Mouse (Mus musculus): Measurements from ENCODE around the gene Spef1.

- TF ChIP-seq EP300 (optimal IDR thresholded peaks at IDR 0.05) (no peak), CTCF (IDR thresholded peaks at IDR 0.05; ENCODE audit: low read depth) (no peak)
Measured at GRCm38 (mm10) chr2:131168914-131169313, 18.2 kb downstream of the Spef1 start.

All from stomach, postnatal 0 days (tissue).